Mouse (Mus musculus): ENCODE results near the gene Pex12.
"Not testable (repeated sequence)": the region's sequence is repeated elsewhere in the genome, so short reads cannot be mapped to it uniquely, and the experiment has no call there.

Gene Pex12

DNA sequence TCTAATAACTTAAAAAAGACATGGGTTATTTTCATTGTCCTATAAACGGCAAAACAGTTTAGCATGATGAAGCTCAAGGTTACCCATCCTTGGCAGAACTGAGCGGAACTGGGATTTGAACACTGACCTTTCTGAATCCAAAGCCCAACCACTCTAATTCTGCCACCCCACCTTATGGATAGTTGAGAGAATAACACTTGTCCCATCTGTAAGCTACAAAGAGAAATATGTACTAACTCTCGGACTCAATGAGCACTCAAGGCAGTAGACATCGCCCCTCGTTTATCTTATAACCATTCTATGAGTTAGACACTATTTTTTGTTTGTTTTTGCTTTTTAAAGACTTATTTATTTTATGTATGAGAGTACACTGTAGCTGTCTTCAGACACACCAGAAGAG lies 13.3 kb downstream of the Pex12 start:
- no peak for DNase-seq (ENCODE audit: low spot score in 2 of 2)

GRCm38 (mm10) chr11:83286566-83286965 lies 15.8 kb downstream of the Pex12 start, which contains the start of gene Slfn14:
Gene Slfn14, minus strand, starts transcription at chr11:83286726.
- DNase-seq (ENCODE audit: low spot score in 2 of 2) = no peak

GRCm38 (mm10) chr11:83285627-83286026 lies 16.8 kb downstream of the Pex12 start:
- DNase-seq (ENCODE audit: low spot score in 2 of 2) = no peak

DNA sequence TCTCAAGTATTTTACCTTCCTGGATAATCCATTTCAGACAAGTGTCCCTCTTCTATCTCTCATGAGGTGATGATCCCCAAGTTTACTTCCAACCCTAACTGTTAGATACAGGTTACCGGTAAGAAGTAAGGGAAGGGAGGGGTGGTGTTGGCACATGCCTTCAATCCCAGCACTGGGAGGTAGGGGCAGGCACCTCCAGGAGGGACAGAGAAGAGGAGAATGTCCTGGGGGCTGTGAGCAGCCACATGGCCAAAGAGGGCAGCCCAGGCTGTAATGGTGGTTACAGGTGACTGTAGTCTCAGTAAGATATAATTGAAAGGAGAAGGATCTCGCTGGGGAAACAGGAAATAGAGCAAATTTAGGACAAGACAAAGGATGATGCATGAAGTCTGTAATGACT lies 20.3 kb downstream of the Pex12 start:
- no peak for DNase-seq (ENCODE audit: low spot score in 2 of 2)

GRCm38 (mm10) chr11:83279691-83280090 lies 22.7 kb downstream of the Pex12 start:
- no peak for DNase-seq (ENCODE audit: low spot score in 2 of 2)

DNA sequence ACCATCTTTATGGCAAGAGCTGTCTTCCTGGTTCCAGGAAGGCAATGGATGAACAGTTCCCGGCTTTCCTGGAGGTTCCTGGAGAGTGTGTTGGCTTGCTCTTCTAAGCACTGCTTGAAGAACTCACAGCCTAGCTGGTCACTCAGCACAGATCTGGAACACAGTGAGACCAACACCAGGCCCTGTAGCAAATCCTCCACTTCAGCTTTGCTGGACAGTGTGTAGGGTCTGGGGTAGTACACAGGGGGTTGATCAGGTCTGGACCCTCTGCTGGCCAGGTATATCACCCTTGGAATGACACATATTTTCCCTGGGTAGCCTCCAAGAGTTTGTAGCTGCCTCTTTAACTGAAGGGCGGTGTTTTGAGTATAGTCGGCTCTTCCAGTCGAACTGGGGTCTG lies 23.4 kb downstream of the Pex12 start:
- no peak for DNase-seq (ENCODE audit: low spot score in 2 of 2)

GRCm38 (mm10) chr11:83276251-83276650 lies 26.1 kb downstream of the Pex12 start:
- no peak for DNase-seq (ENCODE audit: low spot score in 2 of 2)

- no peak for DNase-seq (ENCODE audit: low spot score in 2 of 2)
These were observed 30.2 kb downstream of the Pex12 start for GRCm38 (mm10) chr11:83271951-83272843.

DNA sequence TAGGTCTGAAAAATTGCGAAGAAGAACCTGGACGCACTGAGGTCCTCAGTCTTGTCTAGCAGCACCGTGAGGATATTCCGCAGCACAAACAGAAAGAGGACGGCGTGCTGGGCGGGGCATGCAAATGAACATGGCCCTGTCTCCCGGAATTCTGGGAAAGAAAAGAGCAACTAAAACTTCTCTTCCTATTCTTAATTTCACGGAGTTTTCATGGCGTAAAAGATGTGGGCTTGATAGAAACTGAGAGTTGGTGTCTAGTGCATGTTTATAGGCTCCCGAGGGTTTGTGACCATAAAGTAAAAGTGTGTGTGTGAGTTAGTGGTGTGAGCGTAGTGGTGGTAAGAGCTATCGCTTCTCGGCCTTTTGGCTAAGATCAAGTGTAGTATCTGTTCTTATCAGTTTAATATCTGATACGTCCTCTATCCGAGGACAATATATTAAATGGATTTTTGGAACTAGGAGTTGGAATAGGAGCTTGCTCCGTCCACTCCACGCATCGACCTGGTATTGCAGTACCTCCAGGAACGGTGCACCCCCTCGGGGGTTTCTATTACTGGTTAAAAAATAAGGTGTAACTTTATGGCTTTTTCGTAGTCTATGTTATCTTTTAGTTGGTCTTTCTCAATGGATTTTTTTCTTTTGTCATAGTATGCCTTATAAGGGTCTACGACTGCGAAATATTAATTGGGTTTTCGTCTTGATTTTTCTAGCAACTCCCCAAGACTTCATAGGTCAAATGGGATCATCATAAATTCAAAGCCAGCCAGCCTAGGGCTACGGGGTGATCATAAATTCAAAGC lies 31.0 kb downstream of the Pex12 start:
- peak; percentile 85 to 88 for DNase-seq (ENCODE audit: low spot score in 2 of 2)

DNA sequence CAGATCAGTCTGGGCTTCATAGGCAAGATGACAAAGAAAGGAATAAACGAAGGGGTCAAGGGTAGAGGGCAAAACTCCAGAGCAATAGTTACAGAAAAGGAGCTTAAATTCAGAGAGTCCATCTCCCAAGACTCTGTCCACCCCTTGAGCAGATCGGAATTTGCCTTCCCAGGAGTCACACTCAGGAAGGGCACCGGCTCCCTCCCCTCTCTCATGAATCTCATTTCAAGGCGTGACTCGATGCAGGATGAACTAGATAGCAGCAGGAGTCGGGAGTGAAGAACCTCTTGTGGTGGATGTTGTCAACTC lies 31.6 kb downstream of the Pex12 start:
- DNase-seq (ENCODE audit: low spot score in 2 of 2) = no peak

DNA sequence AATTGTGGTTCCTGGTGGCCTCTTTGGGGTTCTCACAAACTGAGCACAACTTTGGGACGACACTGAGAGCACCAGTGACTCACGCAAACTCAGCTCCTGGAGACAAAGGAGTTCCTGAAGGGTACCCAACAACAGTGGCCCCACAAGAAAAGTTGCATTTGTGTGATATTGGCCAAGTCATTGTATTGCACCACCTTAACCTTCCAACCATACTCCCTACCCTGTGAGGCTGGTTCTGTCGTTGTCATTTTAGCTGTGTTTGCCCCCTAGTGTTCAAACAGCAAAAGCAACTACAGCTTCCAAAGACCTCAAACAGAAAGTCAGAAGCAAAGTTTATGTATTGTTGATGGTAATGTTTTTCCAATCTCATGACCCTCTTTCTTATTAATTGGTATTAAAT lies 39.2 kb downstream of the Pex12 start:
- DNase-seq (ENCODE audit: low spot score in 2 of 2) = no peak

GRCm38 (mm10) chr11:83262673-83263072 lies 39.7 kb downstream of the Pex12 start:
- DNase-seq (ENCODE audit: low spot score in 2 of 2) = no peak

DNA sequence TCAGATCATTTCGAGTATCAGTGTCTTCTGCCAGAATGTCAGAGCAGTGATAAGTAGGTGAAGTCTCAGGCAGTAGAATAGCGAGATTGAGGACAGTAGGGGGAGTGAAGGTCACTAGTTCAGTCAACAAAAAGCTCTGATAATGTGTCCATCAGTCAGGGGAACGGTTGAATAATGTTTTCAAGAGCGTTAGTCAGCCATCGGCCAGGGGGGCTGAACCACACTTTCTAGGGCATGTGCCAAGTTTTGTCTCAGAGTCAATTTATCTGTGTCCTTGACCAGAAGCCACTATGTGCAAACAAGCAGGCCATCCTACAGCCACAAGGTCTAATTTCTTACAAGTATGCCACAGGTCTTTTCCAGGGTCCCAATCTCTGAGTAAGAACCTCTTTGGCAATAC lies 45.2 kb downstream of the Pex12 start:
- DNase-seq (ENCODE audit: low spot score in 2 of 2) = not testable (repeated sequence)

Data from right cerebral cortex, postnatal 10 days (tissue).